Mouse (Mus musculus) forebrain, postnatal 0 days (tissue): Measurements from ENCODE around the gene Bin2. TPM values are rescaled to one million over a fixed set of nuclear protein-coding genes. Genes with fewer than 3 reads are reported as not detected.

Experiments
- ATAC-seq: fragments of 200-750 bp; cut with Nextera tagmentation; 2 replicates; pipeline ENCODE4 v1.8.0; 2017; ENCODE audit warnings: mild to moderate bottlenecking, moderate library complexity
- DNase-seq: peaks from one replicate; pipeline ENCODE4 v3.0.0-alpha.2; 2015
- H3K27ac ChIP-seq: fragments of 300-500 bp; sonication (generic); 2 replicates; pipeline ENCODE4 v1.5.1; 2014; ENCODE audit warnings: low read depth, mild to moderate bottlenecking, antibody characterized with exemption, low read length, moderate library complexity, mixed read lengths
- H3K27me3 ChIP-seq: fragments of 300-500 bp; sonication (generic); 2 replicates; pipeline ENCODE4 v1.6.1; 2014; ENCODE audit warnings: mild to moderate bottlenecking, low read length, mixed read lengths; ENCODE audit not compliant: insufficient read depth
- H3K36me3 ChIP-seq: fragments of 300-500 bp; sonication (generic); 2 replicates; pipeline ENCODE4 v1.6.1; 2014; ENCODE audit warnings: mild to moderate bottlenecking, moderate library complexity; ENCODE audit not compliant: insufficient read depth
- H3K4me1 ChIP-seq: fragments of 300-500 bp; sonication (generic); 2 replicates; pipeline ENCODE4 v1.6.1; 2014; ENCODE audit warnings: antibody characterized with exemption; ENCODE audit not compliant: insufficient read depth
- H3K4me2 ChIP-seq: fragments of 300-500 bp; sonication (generic); 2 replicates; pipeline ENCODE4 v1.6.1; 2014; ENCODE audit warnings: low read depth, mild to moderate bottlenecking, moderate library complexity
- H3K4me3 ChIP-seq: fragments of 300-500 bp; sonication (generic); 2 replicates; pipeline ENCODE4 v1.5.1; 2014; ENCODE audit warnings: low read depth, low read length, mixed read lengths
- H3K9ac ChIP-seq: fragments of 300-500 bp; sonication (generic); 2 replicates; pipeline ENCODE4 v1.6.1; 2014; ENCODE audit warnings: mild to moderate bottlenecking
- H3K9me3 ChIP-seq: fragments of 300-500 bp; sonication (generic); 2 replicates; pipeline ENCODE4 v1.6.1; 2016; ENCODE audit warnings: low read length
- CTCF ChIP-seq: sonication (generic); IDR thresholded peaks from 2 replicates; pipeline ENCODE4 v1.5.1; 2016; ENCODE audit warnings: antibody characterized with exemption, control low read depth, low read depth
- WGBS: fragments of 180-500 bp; shearing (Covaris S2); extraction: QIAGEN DNeasy Blood & Tissue Kit; methylation state at CpG from one replicate; pipeline ENCODE4 v1.1.7; 2014; 5-methylcytosine and 5-hydroxymethylcytosine counted together
- polyA plus RNA-seq: library from polyadenylated mRNA; unstranded; fragments of >200 nt; fragmentation: Nextera tagmentation; extraction: Ambion mirVana; gene quantifications from 2 replicates; pipeline ENCODE4 v1.2.1, GENCODE M21; 2015
- total RNA-seq: library from RNA; depleted of rRNA; stranded (reverse); fragments of >200 nt; gene quantifications from 2 replicates; pipeline ENCODE4 v1.2.3, GENCODE M21; 2014

The Bin2 gene
- total and polyA plus RNA-seq, 2 experiments from 2014 or later, result 1.4 TPM

GRCm38 (mm10) chr15:100706226-100706625 lies 36.9 kb upstream of the Bin2 start:
- Histone ChIP-seq H3K4me2 (no peak overlapping the region), H3K4me1 (no peaks in the 10 kb centered on the region), H3K4me3 (no peak overlapping the region), H3K36me3 (no peaks in the 10 kb centered on the region), H3K9me3 (no peaks in the 10 kb centered on the region), H3K9ac (no peak overlapping the region), H3K27me3 (no peaks in the 10 kb centered on the region), H3K27ac (no peak overlapping the region)
- no peak for DNase-seq
- TF ChIP-seq CTCF, result no peak
- ATAC-seq, result no peak
- 72% methylated on average over 8 of the region's 8 CpGs for WGBS

GRCm38 (mm10) chr15:100705376-100705775 lies 36.0 kb upstream of the Bin2 start:
- Histone ChIP-seq H3K4me1 (no peaks in the 10 kb centered on the region), H3K9me3 (no peaks in the 10 kb centered on the region), H3K27me3 (no peaks in the 10 kb centered on the region), H3K9ac (no peak overlapping the region), H3K27ac (no peak overlapping the region), H3K36me3 (no peaks in the 10 kb centered on the region), H3K4me3 (no peak overlapping the region), H3K4me2 (no peak overlapping the region)
- WGBS, result 82% methylated on average over 1 of the region's 1 CpGs
- no peak for TF ChIP-seq CTCF
- DNase-seq, result no peak
- no peak for ATAC-seq

- Histone ChIP-seq H3K27ac (no peak overlapping the region), H3K27me3 (no peaks in the 10 kb centered on the region), H3K36me3 (no peaks in the 10 kb centered on the region), H3K9me3 (no peaks in the 10 kb centered on the region), H3K4me1 (no peaks in the 10 kb centered on the region), H3K9ac (no peak overlapping the region), H3K4me3 (no peak overlapping the region), H3K4me2 (0 out of 2 replicates have a peak overlapping the region, but pooled peaks have one; percentile 4)
- DNase-seq (no peak), ATAC-seq (no peak)
- TF ChIP-seq CTCF, result no peak
- WGBS, result 6% methylated on average over 17 of the region's 17 CpGs
These were observed 34.6 kb upstream of the Bin2 start for GRCm38 (mm10) chr15:100703913-100704312.

GRCm38 (mm10) chr15:100701856-100702255 lies 32.5 kb upstream of the Bin2 start:
- 82% methylated on average over 6 of the region's 6 CpGs for WGBS
- no peak for ATAC-seq
- no peaks in the 10 kb centered on the region for H3K36me3 ChIP-seq
- no peaks in the 10 kb centered on the region for H3K27me3 ChIP-seq
- TF ChIP-seq CTCF, result no peak
- H3K9ac ChIP-seq, result no peak overlapping the region
- H3K4me2 ChIP-seq, result no peak overlapping the region
- H3K4me3 ChIP-seq, result no peak overlapping the region
- H3K27ac ChIP-seq, result no peak overlapping the region
- H3K9me3 ChIP-seq, result no peaks in the 10 kb centered on the region
- no peaks in the 10 kb centered on the region for H3K4me1 ChIP-seq
- DNase-seq, result no peak

- Histone ChIP-seq H3K9ac (no peak overlapping the region), H3K4me2 (no peak overlapping the region), H3K4me1 (no peaks in the 10 kb centered on the region), H3K36me3 (no peaks in the 10 kb centered on the region), H3K4me3 (no peak overlapping the region), H3K27ac (no peak overlapping the region), H3K27me3 (no peaks in the 10 kb centered on the region), H3K9me3 (no peaks in the 10 kb centered on the region)
- ATAC-seq, result no peak
- no peak for DNase-seq
- TF ChIP-seq CTCF, result no peak
- 64% methylated on average over 10 of the region's 10 CpGs for WGBS
These were observed 31.8 kb upstream of the Bin2 start for GRCm38 (mm10) chr15:100701108-100701507.

- ATAC-seq (no peak), DNase-seq (no peak)
- Histone ChIP-seq H3K4me1 (no peaks in the 10 kb centered on the region), H3K27ac (no peak overlapping the region), H3K4me3 (no peak overlapping the region), H3K9ac (no peak overlapping the region), H3K4me2 (no peak overlapping the region), H3K27me3 (no peaks in the 10 kb centered on the region), H3K36me3 (no peaks in the 10 kb centered on the region), H3K9me3 (no peaks in the 10 kb centered on the region)
- WGBS, result 65% methylated on average over 5 of the region's 5 CpGs
- no peak for TF ChIP-seq CTCF
These were observed 31.1 kb upstream of the Bin2 start for GRCm38 (mm10) chr15:100700424-100700823.

GRCm38 (mm10) chr15:100699386-100699785 lies 30.0 kb upstream of the Bin2 start:
- DNase-seq (no peak), ATAC-seq (no peak)
- no peaks in the 10 kb centered on the region for H3K9me3 ChIP-seq
- H3K4me2 ChIP-seq, result no peak overlapping the region
- H3K9ac ChIP-seq, result no peak overlapping the region
- no peak for TF ChIP-seq CTCF
- H3K27me3 ChIP-seq, result no peaks in the 10 kb centered on the region
- WGBS, result 74% methylated on average over 6 of the region's 6 CpGs
- no peak overlapping the region for H3K27ac ChIP-seq
- H3K4me3 ChIP-seq, result no peak overlapping the region
- no peaks in the 10 kb centered on the region for H3K36me3 ChIP-seq
- no peaks in the 10 kb centered on the region for H3K4me1 ChIP-seq

- DNase-seq (no peak), ATAC-seq (no peak)
- no peak overlapping the region for H3K27ac ChIP-seq
- H3K4me2 ChIP-seq, result no peak overlapping the region
- H3K4me3 ChIP-seq, result no peak overlapping the region
- no peaks in the 10 kb centered on the region for H3K9me3 ChIP-seq
- no peaks in the 10 kb centered on the region for H3K27me3 ChIP-seq
- no peaks in the 10 kb centered on the region for H3K4me1 ChIP-seq
- no peaks in the 10 kb centered on the region for H3K36me3 ChIP-seq
- TF ChIP-seq CTCF, result no peak
- 86% methylated on average over 10 of the region's 10 CpGs for WGBS
- no peak overlapping the region for H3K9ac ChIP-seq
These were observed 28.7 kb upstream of the Bin2 start for GRCm38 (mm10) chr15:100698078-100698477.
